Mouse (Mus musculus) R1 (cell line): ENCODE measurements at regions not wholly inside any gene's neighbourhood (a gene's known extent, or its start where the extent isn't known, plus 50 kb on each side); places are given as distances from the start of the nearest gene placed in this dataset.

ENCODE experiments used
- DNase-seq: peaks from one replicate; pipeline ENCODE4 v3.0.0-alpha.2; 2018; ENCODE audit warnings: low read depth, low spot score

DNA sequence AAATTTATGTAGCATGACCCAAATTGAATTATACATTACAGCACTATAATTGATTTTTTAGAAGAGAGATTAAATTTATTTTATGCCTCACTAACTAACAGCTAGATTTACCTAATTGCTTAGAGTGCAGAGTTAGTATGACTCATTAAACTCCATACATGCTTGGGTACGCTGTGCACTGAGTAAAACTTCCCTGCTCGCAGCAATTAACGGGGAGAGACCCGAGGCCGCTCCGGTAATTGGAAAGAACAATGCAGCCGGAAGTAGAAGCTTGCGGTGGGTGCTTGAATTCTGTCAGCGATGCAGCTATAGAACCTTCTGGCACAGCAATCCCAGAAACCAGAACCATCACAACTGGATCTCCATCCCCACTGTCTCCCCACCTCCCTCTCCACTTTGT is 261.8 kb downstream of the Tle3 start:
- no peak for DNase-seq

DNA sequence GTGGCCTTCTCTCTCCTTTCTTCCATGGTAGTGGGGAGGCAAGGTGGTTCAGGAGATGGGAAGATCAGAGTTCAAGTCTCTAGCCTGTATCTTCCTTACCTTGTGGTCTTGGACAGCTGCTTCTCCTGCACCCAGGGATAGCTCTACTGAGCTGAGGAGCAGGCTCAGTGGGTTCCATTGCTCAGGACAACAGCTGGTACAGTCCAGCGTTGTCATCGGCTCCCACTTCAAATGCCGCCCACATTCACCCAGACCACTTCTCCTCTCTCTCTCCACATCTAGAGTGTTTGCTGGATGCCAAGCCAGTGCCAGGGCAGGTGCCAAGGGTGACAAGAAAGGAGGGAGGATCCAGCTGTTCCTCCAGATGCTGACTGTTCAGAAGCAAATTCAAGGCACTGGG is 260.4 kb downstream of the Tle3 start:
- DNase-seq = no peak

DNA sequence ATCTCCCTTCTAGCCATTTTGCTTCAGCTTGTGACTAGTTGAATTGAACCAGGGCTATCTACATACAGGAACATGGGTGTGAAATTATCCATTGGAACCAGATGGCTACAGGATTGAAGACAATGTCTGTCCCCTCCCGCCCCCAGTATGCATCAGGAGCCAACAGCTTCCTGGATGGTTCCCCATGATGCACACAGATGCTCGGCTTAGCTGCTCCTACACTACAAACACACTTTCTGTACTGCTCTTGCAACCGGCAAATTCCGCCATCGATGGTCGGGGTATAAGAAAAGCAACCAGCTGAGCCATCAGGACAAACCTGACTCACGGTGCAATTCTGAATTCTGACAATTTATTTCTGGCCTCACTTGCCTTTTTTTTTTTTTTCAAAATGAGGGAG is 258.9 kb downstream of the Tle3 start:
- no peak for DNase-seq

DNA sequence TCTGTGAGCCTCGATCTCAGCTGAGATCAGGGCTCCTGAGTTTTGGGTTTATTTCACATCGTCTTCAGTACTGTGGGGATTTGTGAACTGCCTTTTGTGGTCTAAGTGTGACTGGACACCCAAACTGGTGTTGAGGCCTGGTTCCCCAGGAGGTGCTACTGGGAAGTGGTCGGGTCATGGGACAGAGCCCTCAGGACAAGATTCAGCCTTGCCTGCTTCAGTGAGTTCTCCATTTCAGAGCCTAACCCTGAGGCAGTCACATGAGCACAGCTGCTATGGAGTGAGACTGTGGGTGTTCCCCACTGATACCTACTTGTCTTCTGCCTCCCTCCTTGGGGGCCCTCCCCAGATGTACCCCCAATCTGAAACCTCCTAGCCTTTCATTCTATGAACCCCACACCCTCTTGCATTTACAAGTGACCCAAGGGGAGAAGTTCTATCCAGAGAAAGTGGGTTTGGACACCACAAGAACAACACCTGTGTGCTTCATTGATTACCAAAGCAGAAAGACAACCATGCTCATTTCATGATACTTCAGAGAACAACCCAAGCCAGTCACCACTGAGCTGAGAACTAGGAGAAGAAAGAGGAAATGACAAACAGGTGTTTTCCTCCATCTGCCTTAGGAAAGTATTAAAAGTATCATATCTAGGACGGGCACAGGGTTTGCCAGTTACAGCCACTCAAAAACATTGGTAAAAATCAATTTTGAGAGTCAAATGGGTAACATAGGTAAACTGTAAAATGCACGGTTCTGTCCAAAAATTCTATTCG is 255.8 kb downstream of the Tle3 start:
- DNase-seq = no peak

DNA sequence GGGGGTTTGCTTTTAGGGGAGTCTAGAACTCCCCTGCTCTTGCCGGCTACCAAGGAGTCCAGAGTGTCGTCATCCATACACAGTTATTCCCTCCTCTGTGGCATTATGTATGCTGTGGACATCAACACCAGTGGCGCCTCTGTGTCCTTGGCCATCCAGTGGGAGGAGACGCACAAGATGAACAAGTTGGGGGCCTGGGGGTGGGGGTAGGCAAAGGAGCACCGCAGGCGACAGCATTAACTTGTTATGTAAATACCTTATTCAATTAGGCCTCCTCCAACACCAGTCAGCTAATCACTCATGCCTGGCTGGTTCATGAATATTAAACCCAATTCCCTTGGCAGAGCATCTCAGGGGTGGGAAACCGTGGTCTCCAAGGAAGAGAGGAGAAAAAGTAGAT is 250.8 kb downstream of the Tle3 start:
- DNase-seq = peak; percentile 54

DNA sequence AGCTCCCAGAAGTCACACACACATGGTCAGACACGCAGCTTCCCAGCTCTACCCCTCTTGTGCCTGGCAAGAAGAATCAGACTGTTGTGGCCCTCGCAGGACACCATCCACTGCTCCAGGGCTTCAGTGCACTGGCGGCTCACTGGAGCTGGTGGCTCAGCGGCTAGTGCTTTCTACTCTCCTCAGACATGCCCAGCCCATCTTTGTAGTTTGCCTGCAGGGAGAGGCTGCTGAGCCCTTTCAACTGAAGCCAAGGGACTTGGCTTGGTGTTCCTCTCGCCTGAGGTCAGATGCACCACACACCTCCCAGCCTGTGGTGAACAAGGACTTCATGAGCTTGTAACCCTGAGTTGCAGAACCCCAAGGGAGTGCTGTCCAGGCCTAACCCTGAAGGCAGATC is 249.8 kb downstream of the Tle3 start:
- no peak for DNase-seq

DNA sequence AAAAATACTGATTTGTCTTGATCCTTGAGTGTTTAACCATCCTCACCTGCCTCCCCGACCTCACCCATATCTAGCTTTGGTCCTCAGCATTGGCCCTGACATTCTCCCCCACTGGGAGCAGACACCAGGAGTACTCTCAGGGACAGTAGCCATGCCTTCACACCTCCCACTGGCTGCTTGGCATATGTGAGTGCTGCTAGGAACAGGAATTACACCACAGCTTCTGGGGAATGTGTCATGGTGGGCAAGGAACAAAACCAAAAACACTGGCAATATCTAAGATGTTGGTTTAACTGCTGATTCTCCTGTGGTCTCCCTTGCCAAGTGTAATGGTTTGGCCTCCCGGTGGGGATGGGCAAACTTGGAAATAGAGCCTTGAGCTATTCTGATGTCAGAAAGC is 248.6 kb downstream of the Tle3 start:
- no peak for DNase-seq

DNA sequence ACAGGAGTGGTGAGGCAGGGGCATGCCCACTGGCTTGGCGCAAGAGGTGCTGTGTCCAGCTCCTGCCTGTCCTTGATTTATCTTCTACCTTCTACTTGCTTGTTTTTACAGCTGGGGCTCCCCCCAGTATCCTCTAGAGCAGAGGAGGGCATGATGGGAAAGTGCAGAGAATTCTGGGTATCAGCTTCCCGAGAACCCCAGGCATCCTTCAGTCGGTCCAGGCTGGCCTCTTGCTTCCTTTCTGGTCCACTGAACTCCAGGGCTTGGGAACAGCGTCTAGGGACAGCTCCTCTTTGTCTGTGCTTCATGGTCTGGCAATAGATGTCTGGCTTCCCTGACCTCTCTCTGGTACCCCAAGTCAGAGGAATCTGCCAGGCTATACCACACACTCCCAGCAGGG is 247.9 kb downstream of the Tle3 start:
- DNase-seq = no peak

DNA sequence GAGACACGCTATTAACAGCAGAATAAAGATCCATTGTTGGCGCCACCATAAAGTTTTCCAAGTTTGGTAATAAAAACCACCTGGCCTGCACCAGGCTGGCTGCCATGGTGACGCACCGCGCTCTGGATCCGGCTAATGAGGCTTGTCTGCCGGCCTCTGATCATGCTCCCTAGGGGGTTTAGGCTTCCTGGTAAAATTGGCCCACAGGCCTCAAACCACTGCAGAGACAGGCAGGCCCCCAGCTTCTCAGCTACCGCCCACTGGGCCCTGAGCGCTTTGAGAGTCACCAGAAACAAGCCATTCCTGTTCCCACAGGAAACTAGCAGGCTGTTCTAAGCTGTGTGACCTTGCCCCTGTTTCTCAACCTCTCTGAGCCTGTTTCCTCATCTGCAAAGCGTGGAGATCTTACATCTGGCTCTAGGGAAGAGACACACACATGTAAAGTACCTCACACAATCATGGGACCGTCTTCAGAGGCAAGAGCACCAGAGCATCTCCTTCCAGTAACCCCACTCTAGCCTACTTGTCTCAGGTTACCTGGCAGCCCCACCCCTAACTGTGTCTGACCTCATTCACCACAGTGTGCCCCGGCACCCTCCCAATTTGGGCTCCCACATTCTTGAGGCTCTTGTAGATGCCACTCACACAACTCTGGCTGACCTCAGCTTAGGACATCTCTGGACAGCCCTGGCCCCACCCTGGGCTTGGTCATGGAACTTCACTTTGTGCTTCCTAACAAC is 246.5 kb downstream of the Tle3 start:
- peak; percentile 68 for DNase-seq

DNA sequence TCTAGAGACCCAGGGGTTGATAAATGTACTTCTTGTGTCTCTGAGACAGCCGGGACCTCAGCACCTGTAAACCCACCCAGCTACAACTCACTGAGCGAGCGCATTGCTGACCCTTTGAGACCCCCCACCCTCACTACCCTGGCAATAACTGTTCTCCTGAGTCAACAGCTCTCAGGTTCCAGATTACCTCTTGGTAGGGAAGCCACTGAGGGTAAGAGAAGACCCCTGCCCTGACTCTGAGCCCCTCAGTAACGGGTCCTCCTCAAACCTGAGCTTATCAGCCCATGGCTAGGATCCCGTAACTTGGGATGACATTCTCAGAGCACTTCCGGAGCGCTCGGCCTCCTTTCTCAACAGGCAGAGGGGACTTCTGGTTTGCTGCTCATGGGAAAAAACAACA is 245.8 kb downstream of the Tle3 start:
- DNase-seq = no peak

DNA sequence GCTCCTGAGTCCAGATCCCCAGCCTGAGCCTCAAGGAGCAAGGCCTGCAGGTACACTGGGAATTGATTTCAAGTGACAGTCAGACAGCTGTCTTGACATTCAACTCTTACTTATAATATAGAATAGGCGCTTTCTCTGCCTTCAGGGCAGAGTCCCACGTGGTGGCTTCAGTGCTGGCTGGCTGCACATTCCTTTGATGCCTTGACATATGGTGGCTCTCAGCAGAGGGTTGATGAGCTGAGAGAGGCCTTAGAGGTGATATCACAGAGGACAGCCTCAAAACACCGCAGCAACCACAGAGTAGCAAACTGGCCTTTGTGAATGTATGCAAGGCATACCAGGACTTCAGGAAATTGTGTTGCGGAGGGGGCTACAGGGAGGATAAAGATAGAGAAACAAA is 243.4 kb downstream of the Tle3 start:
- DNase-seq = no peak

DNA sequence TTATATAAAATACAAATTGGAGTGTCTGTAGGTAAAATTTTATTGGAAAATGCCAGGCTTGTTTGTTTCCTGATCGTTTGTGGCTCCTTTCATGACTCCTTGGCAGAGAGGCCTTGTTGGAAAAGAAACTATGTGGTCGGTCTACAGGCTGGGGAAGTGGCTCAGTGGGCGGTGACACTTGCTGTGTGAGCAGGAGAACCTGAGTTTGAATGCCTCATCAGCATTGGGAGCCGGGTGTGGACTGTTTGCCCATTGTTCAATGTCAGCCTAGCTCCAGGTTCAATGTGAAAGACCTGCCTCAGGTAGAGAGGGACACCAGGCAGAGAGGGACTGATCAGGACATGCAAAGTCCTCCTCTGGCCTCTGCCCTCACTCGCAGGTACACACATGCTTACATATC is 235.4 kb downstream of the Tle3 start:
- DNase-seq = peak; percentile 50

DNA sequence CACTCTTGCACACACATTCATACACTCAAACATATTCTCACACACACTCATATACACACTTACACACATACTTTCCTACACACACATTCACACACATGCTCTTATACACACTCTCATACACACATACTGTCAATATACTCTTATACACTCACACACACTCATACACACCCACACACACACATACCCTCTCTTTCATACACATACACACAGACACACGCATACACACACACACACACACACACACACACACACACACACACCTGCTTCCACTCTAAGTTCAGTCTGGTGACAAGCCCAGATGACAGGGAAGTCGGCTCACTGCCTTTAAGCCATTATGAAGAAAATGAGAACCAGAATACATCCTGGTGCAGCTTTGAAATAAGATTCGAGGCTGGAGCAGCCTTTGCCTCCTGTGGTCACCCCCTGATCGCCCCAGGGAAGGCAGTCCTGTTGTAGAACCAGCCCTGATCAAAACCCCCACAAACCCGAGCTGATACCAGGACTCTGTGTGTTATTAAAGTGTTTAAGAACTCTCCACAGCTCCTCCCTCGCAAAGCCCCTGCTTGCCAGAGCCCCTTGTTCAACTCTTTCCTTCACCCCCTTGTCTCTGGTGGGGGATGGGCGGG is 230.3 kb downstream of the Tle3 start:
- no peak for DNase-seq

DNA sequence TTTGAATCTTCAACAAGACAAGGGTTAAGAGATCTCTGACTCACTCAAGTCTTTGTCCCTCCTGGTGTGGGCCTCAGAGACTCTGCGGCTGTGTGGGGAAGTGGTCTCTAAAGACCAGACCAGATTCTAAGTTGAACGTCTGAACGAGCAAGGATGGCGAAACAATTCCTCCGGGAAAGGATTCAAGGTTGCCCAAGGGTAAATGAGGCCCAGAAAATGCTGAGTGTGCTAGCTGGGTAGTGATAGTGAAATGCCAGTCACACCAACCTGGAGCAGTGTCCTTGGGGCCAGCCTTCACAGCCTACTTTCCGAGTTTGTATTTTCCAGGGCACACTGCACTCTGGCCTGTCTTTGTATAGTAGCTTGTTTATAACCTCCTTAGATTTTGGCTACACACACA is 229.7 kb downstream of the Tle3 start:
- DNase-seq = no peak

DNA sequence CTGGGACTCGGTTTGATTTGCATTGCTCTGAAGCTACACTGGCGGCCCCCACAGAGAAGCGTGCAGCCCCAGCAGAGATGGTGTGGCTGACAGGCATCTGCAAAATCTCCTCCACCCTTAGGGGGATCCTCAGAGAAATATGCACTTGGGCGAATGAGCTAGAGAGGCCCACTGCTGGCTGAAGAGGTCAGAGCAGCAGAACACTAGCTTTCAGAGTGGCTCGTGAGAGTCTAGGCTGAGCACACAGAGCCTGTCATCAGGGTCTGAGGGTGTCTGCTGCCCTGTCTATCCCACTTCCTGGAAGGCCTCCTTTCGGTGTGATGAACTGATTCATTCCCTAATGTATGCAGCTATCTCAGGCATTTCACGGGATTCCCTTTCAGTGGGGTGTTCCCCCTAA is 225.1 kb downstream of the Tle3 start:
- peak; percentile 87 for DNase-seq

DNA sequence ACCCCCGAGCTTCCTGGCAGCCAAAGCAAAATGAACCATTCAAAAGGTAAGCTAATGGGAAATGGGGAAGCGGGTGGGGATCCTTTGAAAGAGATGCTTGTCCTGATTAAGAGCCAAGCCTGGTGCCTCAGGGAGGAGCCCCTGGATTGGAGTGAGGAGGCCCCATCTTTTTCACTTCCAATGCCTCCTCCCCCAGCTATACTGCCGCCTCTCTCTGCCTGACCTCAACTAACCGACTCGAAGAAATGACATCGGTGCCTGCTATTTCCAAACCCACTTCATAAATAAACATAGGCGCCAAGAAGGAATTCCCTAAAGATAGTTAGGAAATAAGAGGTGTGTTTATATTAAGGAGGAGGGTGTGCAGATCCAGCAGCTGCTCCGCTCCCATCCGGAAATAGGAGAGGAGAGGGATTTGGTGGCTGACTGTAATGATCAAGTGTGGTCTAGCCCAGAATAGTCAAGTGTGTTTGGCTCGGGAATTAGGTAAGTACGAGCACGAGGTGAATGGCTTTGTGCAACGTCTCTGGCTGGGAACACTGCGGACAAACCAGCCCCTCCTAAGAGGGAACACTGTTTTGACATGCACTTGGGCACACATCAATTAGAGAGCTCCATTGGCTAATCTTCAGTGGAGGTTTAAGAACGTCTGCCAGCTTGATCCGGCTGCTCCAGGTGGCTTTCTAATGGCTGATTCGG is 224.4 kb downstream of the Tle3 start:
- no peak for DNase-seq

DNA sequence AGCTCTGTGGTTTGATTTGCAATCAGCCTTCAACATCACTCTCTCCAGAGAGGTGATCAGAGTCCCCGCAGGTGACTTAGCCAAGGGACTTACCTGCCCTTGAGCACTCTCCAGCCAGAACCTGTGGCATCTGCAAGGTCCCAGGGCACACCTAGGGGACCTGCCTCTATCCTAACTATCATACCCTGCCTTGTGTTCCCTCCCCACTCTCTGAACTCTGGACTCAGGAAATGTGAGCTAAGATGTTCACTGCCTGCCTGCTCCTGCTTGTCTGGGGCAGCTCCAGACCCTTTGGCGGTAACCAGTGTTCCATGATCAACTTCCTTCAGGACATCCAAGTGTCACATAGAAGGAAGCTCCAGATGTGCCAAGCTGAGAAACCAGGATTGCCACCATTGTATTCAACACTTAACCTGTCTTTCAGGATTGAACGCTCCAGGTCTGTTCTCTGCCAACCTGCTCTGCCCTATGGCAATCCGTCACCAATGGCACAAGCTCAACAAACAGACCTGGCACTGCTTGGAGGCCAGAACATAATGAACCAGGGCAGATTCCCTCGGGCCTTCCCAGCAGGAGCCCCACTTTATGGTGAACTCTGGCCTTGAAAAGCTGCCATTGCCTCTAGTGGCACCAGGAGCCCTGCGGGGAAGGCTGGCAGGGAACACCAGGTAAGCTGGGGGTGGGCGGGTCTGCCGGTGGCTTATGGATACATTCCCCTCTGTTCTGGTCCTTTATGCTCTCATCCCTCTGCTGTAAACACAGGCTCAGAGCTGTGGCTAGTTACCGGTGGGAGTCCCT is 223.2 kb downstream of the Tle3 start:
- DNase-seq = no peak

DNA sequence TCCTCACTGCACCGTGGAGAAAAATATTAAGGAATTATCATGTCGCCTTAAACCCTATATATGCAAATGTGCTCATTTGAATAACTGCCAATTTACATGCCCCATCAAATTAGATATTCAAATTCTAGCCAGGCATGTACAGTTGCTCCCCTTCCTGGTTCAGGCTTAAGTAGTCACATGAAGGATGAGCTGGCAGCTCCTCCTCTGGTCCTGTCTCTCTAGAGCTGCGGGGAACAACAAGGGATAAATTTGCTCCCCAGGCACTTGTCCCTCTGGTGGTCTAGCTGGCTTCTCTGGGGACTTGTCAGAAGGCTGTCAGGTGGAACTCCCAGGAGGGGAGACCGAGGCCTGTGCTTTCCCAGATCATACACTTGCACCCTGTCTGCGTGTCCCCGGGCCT is 221.8 kb downstream of the Tle3 start:
- DNase-seq = no peak

DNA sequence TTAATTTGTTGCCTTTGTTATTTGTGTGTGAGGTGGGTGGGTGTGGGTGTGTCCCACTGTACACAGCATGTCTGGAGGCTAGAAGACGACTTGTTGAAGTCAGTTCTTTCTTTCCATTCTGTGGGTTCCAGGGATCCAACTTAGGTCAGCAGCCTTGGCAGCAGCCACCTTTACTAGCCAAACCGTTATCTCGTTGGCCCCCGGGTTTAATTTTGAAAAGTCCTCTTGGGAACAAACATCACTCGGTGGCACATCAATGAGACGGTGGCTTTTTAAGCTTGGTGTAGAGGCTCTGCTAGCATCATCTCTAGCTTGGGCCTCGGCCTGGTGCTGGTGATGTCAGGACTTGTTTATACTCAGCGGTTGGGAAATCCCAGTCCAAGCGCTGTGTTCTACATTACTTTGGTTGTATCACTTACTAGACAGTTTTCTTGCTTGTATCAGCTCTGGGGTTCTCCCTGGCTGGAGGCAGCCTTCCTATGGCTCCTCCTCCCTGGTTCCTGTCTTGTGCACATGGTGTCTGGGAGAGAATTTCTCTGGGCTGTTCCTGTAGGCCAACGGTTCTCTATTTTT is 217.6 kb downstream of the Tle3 start:
- DNase-seq = no peak

DNA sequence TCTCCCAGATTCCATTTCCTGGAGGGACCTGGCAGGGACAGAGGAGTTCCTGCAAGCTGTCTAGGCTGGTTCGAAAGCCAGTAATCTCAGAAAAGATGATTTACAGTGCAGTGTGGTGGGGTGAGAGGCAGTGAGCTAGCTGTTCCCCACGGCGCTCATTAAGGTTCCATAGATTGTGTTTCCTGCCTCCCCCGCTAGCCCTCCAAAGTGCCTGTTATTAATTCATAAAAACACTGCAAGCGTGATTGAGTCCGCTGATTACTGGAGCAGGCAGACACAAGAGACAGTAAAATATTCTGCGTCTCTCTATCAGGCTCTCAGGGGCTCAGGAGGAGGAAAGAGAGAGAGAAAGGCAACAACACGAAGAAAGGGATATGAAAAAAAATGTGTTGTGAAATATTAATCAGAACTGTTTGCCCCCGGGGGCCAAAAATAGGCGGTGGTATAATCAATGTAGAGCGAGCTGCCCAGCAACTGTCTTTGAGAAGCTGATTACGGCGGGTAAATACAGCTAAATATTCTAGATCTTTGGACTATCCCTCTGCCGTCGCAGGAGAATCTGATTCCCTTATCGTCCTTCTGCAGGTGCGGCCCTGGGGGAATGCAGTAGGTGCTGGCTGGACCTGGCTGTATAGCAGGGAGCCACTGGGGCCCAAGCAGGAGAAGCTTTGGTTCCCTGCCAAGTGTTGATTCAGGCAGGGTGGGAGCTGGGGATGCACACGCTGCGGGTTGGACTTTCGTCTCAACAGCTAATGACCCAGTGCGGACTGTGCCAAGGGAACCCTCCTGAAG is 211.3 kb downstream of the Tle3 start:
- no peak for DNase-seq
